Mouse (Mus musculus): Measurements from ENCODE around the gene Hs3st4.

GRCm38 (mm10) chr7:124198811-124199570 is 216.3 kb downstream of the Hs3st4 start:
- no peak for TF ChIP-seq CTCF (IDR thresholded peaks at IDR 0.05; ENCODE audit: extremely low read depth, insufficient read length, insufficient replicate concordance, low read depth, low read length)
- no peak for TF ChIP-seq POLR2A (IDR thresholded peaks at IDR 0.05; ENCODE audit: low read depth, low read length)
